Mouse (Mus musculus) left cerebral cortex, postnatal 14 days (tissue): ENCODE data around the gene E030025P04Rik. TPM values are rescaled to one million over a fixed set of nuclear protein-coding genes. Genes with fewer than 3 reads are reported as not detected.

ENCODE experiments used
- DNase-seq, 2 experiments: peaks; one replicate each; pipeline ENCODE4 v3.0.0; 2021 to 2022; ENCODE audit warnings: low spot score in 2 of 2, mixed read lengths in 1 of 2
- intact Hi-C: fragments of 180-260 bp; cut with DNase I; formaldehyde crosslinking; loops from one replicate; pipeline ENCODE4 v1.15.1; 2025
- total RNA-seq, 2 experiments: library from RNA; stranded (reverse); gene quantifications; 2 replicates each; pipeline ENCODE4 v1.2.3; 2021

E030025P04Rik gene
- total RNA-seq, 2 experiments from 2014 or later: not detected

DNA sequence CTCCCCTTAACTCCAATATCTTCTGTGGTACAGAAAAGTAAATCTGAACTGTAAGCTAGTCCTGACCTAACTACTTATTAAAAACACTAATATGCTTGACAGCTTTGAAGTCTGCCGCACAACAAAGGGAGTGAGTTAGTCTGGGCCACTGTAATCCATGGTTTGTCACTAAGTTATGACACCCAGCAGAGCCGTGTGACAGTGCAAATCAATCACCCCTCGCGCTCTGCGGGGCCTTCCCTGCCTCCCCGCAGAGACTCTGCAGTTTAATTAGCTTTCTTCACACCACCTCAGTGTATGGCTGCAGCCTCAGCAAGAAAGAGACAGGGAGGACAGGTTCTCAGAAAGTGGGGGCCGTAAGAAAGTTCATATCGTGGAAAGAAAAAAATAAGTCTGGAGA lies 37.4 kb downstream of the E030025P04Rik start:
- no peak for DNase-seq
- intact Hi-C loops: no loop called here

GRCm38 (mm10) chr11:109106181-109106580 lies 38.0 kb downstream of the E030025P04Rik start:
- intact Hi-C loops: no loop called here
- DNase-seq: no peak

GRCm38 (mm10) chr11:109103386-109103785 lies 40.8 kb downstream of the E030025P04Rik start:
- no peak for DNase-seq
- intact Hi-C loops: no loop called here

DNA sequence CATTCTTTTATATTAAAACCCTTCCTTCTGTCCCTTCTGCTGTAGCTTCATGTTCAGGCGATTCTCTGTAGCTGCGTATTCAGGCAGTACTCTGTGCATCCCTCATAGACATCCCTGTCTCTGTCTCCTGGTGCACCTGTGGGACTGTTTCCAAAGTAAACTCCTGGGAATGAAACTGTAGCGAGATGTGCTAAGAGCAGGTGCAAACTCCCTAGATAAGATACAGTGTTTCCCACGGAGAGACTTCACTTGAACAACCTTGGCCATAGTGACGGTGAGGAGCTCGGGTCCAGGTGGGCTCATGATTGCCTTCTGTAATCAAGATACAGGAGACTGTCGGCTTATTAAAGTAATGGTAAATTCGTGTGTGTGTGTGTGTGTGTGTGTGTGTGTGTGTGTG lies 41.5 kb downstream of the E030025P04Rik start:
- intact Hi-C loops: no loop called here
- no peak for DNase-seq

DNA sequence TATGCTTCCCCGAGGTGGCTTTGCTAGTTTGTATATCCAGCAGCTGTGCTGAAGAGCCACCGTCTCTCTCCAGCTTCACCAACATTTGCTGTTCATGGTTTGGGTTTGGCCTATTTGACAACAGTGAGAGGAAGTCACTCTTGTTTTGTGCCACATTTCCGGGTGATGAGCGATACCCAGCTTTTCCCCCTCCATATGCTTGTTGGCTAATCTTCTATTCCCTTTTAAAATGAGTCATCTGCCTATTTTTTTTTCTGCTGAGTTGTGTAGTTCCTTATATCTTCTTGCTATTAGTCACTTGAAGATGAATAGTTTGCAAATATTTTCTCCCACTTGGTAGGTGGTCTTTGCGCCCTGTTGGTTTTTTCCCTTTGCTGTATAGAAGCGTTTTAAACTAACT lies 43.9 kb downstream of the E030025P04Rik start:
- intact Hi-C loops: no loop called here
- DNase-seq: no peak

DNA sequence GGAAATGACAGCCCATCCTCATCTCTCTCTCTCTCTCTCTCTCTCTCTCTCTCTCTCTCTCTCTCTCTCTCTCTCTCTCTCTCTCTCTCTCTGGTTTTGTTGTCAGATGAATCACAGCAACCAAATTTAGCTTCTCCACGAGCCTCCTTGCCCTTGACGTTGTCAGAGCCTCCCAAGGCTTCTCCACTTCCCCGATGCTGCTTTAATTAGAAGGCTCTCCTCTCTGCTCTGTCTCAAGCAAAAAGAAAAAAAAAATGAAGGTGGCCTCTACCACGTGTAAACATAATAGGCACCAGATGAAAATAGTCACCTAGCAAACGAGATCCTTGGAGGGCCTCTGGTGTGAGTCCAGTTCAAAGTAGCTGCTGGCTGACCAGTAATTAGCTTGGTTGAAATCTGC lies 52.3 kb downstream of the E030025P04Rik start:
- no peak for DNase-seq
- intact Hi-C loops: no loop called here

Other genes starting within 250 kb of the E030025P04Rik start
- 10 to 100 TPM; 30.4 to 41.8 TPM for gene Axin2, start 224.0 kb downstream of the E030025P04Rik start, total RNA-seq
- gene Rgs9, start 153.8 kb upstream of the E030025P04Rik start, total RNA-seq: 10 to 100 TPM; 17.6 to 31.9 TPM
- gene Gna13, start 218.5 kb upstream of the E030025P04Rik start, total RNA-seq: 10 to 100 TPM; 41.8 to 45.6 TPM